Mouse (Mus musculus) activated CD4-positive, CD25-positive, alpha-beta regulatory T cell, adult 9 weeks (primary cell): ENCODE measurements around the gene Spata16. TPM values are rescaled to one million over a fixed set of nuclear protein-coding genes. Genes with fewer than 3 reads are reported as not detected.

Experiments used
- polyA plus RNA-seq: library from polyadenylated mRNA; unstranded; fragments of 100-300 nt; shearing (Covaris generic); gene quantifications from one replicate; pipeline ENCODE4 v1.2.1, GENCODE M21; 2017

Gene Spata16
- polyA plus RNA-seq = not detected

DNA sequence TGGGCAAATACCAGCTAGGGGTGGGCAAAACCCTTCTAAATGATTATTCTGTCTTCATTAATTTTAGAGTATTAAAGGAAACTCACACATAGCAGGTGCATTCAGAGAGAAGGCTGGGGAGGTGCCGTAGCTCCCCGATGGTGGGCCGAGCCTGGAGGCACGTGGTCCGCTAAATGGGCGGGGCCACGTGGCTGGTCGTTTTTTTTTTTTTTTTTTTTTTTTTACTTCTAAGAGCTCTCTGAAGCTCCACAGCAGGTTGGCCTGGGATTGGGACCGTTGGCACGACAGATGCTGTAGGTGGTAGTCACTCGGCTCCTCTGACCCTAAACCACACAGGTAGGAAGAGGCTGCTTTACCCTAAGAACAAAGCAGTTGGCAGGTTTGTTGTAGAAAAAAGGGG is at the start of gene Spata16:
Gene Spata16, plus strand, starts transcription at position 219 of the 400 bp plus-strand sequence.

